Mouse (Mus musculus): ENCODE data around the gene Fxyd1.

- no peak for TF ChIP-seq CTCF (IDR thresholded peaks at IDR 0.05; ENCODE audit: extremely low read depth, insufficient read depth, low read length)
- no peak for TF ChIP-seq POLR2A (IDR thresholded peaks at IDR 0.05; ENCODE audit: extremely low read depth, insufficient read depth, low read length)
Measured at GRCm38 (mm10) chr7:31012971-31013370, 44.0 kb downstream of the Fxyd1 start.
